Mouse (Mus musculus): Measurements from ENCODE around the gene Bcr. TPM values are rescaled to one million over a fixed set of nuclear protein-coding genes. Genes with fewer than 3 reads are reported as not detected.
A peak's percentile ranks its signal among the peaks of the same experiment; 100 is the strongest.

Bcr gene
- polyA plus RNA-seq, 1 experiment from 2014 or later = 4.7 TPM

GRCm38 (mm10) chr10:75100298-75100697 lies 39.9 kb downstream of the Bcr start:
- Histone ChIP-seq H3K27ac (replicated peaks) (no peak overlapping the region), H3K9ac (ENCODE audit: low read length) (no peak overlapping the region), H3K4me3 (ENCODE audit: low read depth, low read length) (no peak overlapping the region), H3K36me3 (ENCODE audit: control insufficient read depth, insufficient read depth, low read length) (no peaks in the 10 kb centered on the region), H3K9me3 (ENCODE audit: control insufficient read depth, low read length) (no peaks in the 10 kb centered on the region), H3K27me3 (ENCODE audit: control insufficient read depth, insufficient read depth, low read length) (no peaks in the 10 kb centered on the region), H3K4me1 (replicated peaks; ENCODE audit: control insufficient read depth, insufficient read depth) (peaks cover 10% of the 10 kb centered on the region), H3K4me2 (replicated peaks; ENCODE audit: low read depth) (no peak overlapping the region; the same call in 1 of the 2 replicates)
- peak; percentile 18; the same call in 1 of the 2 replicates for ATAC-seq (ENCODE audit: low FRiP score, low TSS enrichment)
- no peak for TF ChIP-seq EP300 (optimal IDR thresholded peaks at IDR 0.05)
- no peak for TF ChIP-seq CTCF (IDR thresholded peaks at IDR 0.05; ENCODE audit: low read depth)
- WGBS = 44% methylated on average over 7 of the region's 7 CpGs
- DNase-seq (ENCODE audit: low spot score) = no peak

GRCm38 (mm10) chr10:75103502-75103901 lies 43.1 kb downstream of the Bcr start:
- H3K27ac ChIP-seq (replicated peaks) = 0 out of 2 replicates have a peak overlapping the region, but pooled peaks have one; percentile 67
- H3K9me3 ChIP-seq (ENCODE audit: control insufficient read depth, low read length) = no peaks in the 10 kb centered on the region
- 82% methylated on average over 2 of the region's 2 CpGs for WGBS
- TF ChIP-seq CTCF (IDR thresholded peaks at IDR 0.05; ENCODE audit: low read depth) = no peak
- H3K27me3 ChIP-seq (ENCODE audit: control insufficient read depth, insufficient read depth, low read length) = no peaks in the 10 kb centered on the region
- H3K4me2 ChIP-seq (replicated peaks; ENCODE audit: low read depth) = no peak overlapping the region
- H3K4me3 ChIP-seq (ENCODE audit: low read depth, low read length) = no peak overlapping the region
- H3K36me3 ChIP-seq (ENCODE audit: control insufficient read depth, insufficient read depth, low read length) = no peaks in the 10 kb centered on the region
- peaks cover 9% of the 10 kb centered on the region for H3K4me1 ChIP-seq (replicated peaks; ENCODE audit: control insufficient read depth, insufficient read depth)
- ATAC-seq (ENCODE audit: low FRiP score, low TSS enrichment) (no peak; the same call in 1 of the 2 replicates), DNase-seq (ENCODE audit: low spot score) (no peak)
- no peak overlapping the region for H3K9ac ChIP-seq (ENCODE audit: low read length)

GRCm38 (mm10) chr10:75104191-75105098 lies 44.1 kb downstream of the Bcr start:
- DNase-seq (ENCODE audit: low spot score) (peak; percentile 41), ATAC-seq (ENCODE audit: low FRiP score, low TSS enrichment) (peak; percentile 65; the same call in 1 of the 2 replicates)
- Histone ChIP-seq H3K4me2 (replicated peaks; ENCODE audit: low read depth) (no peak overlapping the region), H3K9ac (ENCODE audit: low read length) (no peak overlapping the region), H3K27me3 (ENCODE audit: control insufficient read depth, insufficient read depth, low read length) (no peaks in the 10 kb centered on the region), H3K27ac (replicated peaks) (peak overlapping the region; percentile 67), H3K9me3 (ENCODE audit: control insufficient read depth, low read length) (no peaks in the 10 kb centered on the region), H3K36me3 (ENCODE audit: control insufficient read depth, insufficient read depth, low read length) (no peaks in the 10 kb centered on the region), H3K4me3 (ENCODE audit: low read depth, low read length) (no peak overlapping the region), H3K4me1 (replicated peaks; ENCODE audit: control insufficient read depth, insufficient read depth) (peaks cover 7% of the 10 kb centered on the region; the same call in 1 of the 2 replicates)
- TF ChIP-seq EP300 (optimal IDR thresholded peaks at IDR 0.05) (no peak), CTCF (IDR thresholded peaks at IDR 0.05; ENCODE audit: low read depth) (no peak)
- 23% methylated on average over 9 of the region's 9 CpGs for WGBS

GRCm38 (mm10) chr10:75105099-75105461 lies 44.7 kb downstream of the Bcr start:
- no peaks in the 10 kb centered on the region for H3K36me3 ChIP-seq (ENCODE audit: control insufficient read depth, insufficient read depth, low read length)
- no peak overlapping the region for H3K4me3 ChIP-seq (ENCODE audit: low read depth, low read length)
- ATAC-seq (ENCODE audit: low FRiP score, low TSS enrichment) (peak; percentile 70), DNase-seq (ENCODE audit: low spot score) (peak; percentile 50)
- 55% methylated on average over 4 of the region's 4 CpGs for WGBS
- H3K27me3 ChIP-seq (ENCODE audit: control insufficient read depth, insufficient read depth, low read length) = no peaks in the 10 kb centered on the region
- no peak overlapping the region; the same call in 1 of the 2 replicates for H3K27ac ChIP-seq (replicated peaks)
- H3K9ac ChIP-seq (ENCODE audit: low read length) = no peak overlapping the region
- H3K9me3 ChIP-seq (ENCODE audit: control insufficient read depth, low read length) = no peaks in the 10 kb centered on the region
- TF ChIP-seq EP300 (optimal IDR thresholded peaks at IDR 0.05) (no peak), CTCF (IDR thresholded peaks at IDR 0.05; ENCODE audit: low read depth) (no peak)
- H3K4me1 ChIP-seq (replicated peaks; ENCODE audit: control insufficient read depth, insufficient read depth) = peaks cover 7% of the 10 kb centered on the region; the same call in 1 of the 2 replicates
- no peak overlapping the region for H3K4me2 ChIP-seq (replicated peaks; ENCODE audit: low read depth)

- Histone ChIP-seq H3K27ac (replicated peaks) (no peak overlapping the region; the same call in 1 of the 2 replicates), H3K9ac (ENCODE audit: low read length) (no peak overlapping the region), H3K36me3 (ENCODE audit: control insufficient read depth, insufficient read depth, low read length) (no peaks in the 10 kb centered on the region), H3K4me1 (replicated peaks; ENCODE audit: control insufficient read depth, insufficient read depth) (peaks cover 7% of the 10 kb centered on the region; the same call in 1 of the 2 replicates), H3K4me3 (ENCODE audit: low read depth, low read length) (no peak overlapping the region), H3K27me3 (ENCODE audit: control insufficient read depth, insufficient read depth, low read length) (no peaks in the 10 kb centered on the region), H3K4me2 (replicated peaks; ENCODE audit: low read depth) (no peak overlapping the region), H3K9me3 (ENCODE audit: control insufficient read depth, low read length) (no peaks in the 10 kb centered on the region)
- TF ChIP-seq EP300 (optimal IDR thresholded peaks at IDR 0.05) = no peak
- no peak for TF ChIP-seq CTCF (IDR thresholded peaks at IDR 0.05; ENCODE audit: low read depth)
- DNase-seq (ENCODE audit: low spot score) (no peak), ATAC-seq (ENCODE audit: low FRiP score, low TSS enrichment) (no peak)
- 83% methylated on average over 5 of the region's 5 CpGs for WGBS
Observed at GRCm38 (mm10) chr10:75105687-75106086, 45.3 kb downstream of the Bcr start.

GRCm38 (mm10) chr10:75106940-75107381 lies 46.6 kb downstream of the Bcr start:
- H3K4me3 ChIP-seq (ENCODE audit: low read depth, low read length) = no peak overlapping the region
- no peaks in the 10 kb centered on the region for H3K36me3 ChIP-seq (ENCODE audit: control insufficient read depth, insufficient read depth, low read length)
- 19% methylated on average over 5 of the region's 5 CpGs for WGBS
- H3K4me2 ChIP-seq (replicated peaks; ENCODE audit: low read depth) = no peak overlapping the region
- no peak for DNase-seq (ENCODE audit: low spot score)
- TF ChIP-seq CTCF (IDR thresholded peaks at IDR 0.05; ENCODE audit: low read depth) (no peak), EP300 (optimal IDR thresholded peaks at IDR 0.05) (no peak)
- no peaks in the 10 kb centered on the region for H3K9me3 ChIP-seq (ENCODE audit: control insufficient read depth, low read length)
- peaks cover 11% of the 10 kb centered on the region; the same call in 1 of the 2 replicates for H3K4me1 ChIP-seq (replicated peaks; ENCODE audit: control insufficient read depth, insufficient read depth)
- no peak overlapping the region for H3K9ac ChIP-seq (ENCODE audit: low read length)
- peak overlapping the region; percentile 67 for H3K27ac ChIP-seq (replicated peaks)
- no peak for ATAC-seq (ENCODE audit: low FRiP score, low TSS enrichment)
- H3K27me3 ChIP-seq (ENCODE audit: control insufficient read depth, insufficient read depth, low read length) = no peaks in the 10 kb centered on the region

Data from stomach, postnatal 0 days (tissue).